Mouse (Mus musculus) hindbrain, embryonic 10.5 days (tissue): ENCODE results near the gene Cinp. TPM values are rescaled to one million over a fixed set of nuclear protein-coding genes. Genes with fewer than 3 reads are reported as not detected.

Experiments used
- DNase-seq: peaks from one replicate; pipeline ENCODE4 v3.0.0-alpha.2; 2017; ENCODE audit warnings: low spot score
- H3K27ac ChIP-seq: fragments of 300-500 bp; sonication (generic); 2 replicates; pipeline ENCODE4 v1.5.1; 2016; ENCODE audit warnings: mild to moderate bottlenecking, moderate library complexity
- H3K27me3 ChIP-seq: fragments of 300-500 bp; sonication (generic); 2 replicates; pipeline ENCODE4 v1.6.1; 2016; ENCODE audit warnings: mild to moderate bottlenecking; ENCODE audit not compliant: poor library complexity, insufficient read depth, severe bottlenecking
- H3K36me3 ChIP-seq: fragments of 300-500 bp; sonication (generic); 2 replicates; pipeline ENCODE4 v1.6.1; 2016; ENCODE audit warnings: mild to moderate bottlenecking, moderate library complexity
- H3K4me1 ChIP-seq: fragments of 300-500 bp; sonication (generic); replicated peaks from 2 replicates; pipeline ENCODE4 v1.6.1; 2016; ENCODE audit warnings: mild to moderate bottlenecking
- H3K4me3 ChIP-seq: fragments of 300-500 bp; sonication (generic); 2 replicates; pipeline ENCODE4 v1.5.1; 2016; ENCODE audit warnings: mild to moderate bottlenecking, moderate library complexity
- H3K9me3 ChIP-seq: fragments of 300-500 bp; sonication (generic); 2 replicates; pipeline ENCODE4 v1.6.1; 2016; ENCODE audit warnings: mild to moderate bottlenecking, moderate library complexity
- WGBS: fragments of 180-500 bp; shearing (Covaris S2); methylation state at CpG from one replicate; pipeline ENCODE4 v1.1.7; 2016; 5-methylcytosine and 5-hydroxymethylcytosine counted together
- polyA plus RNA-seq: library from polyadenylated mRNA; unstranded; fragments of >200 nt; fragmentation: Nextera tagmentation; extraction: Ambion mirVana; gene quantifications from 2 replicates; pipeline ENCODE4 v1.2.1, GENCODE M21; 2016

Gene Cinp
- polyA plus RNA-seq, 1 experiment from 2014 or later: 82.0 TPM

GRCm38 (mm10) chr12:110840348-110841198, 48.4 kb downstream of the Cinp start, which contains the start of gene Mok:
Gene Mok (minus strand): TSS chr12:110840939.
- H3K36me3 ChIP-seq: no peaks in the 10 kb centered on the region
- H3K9me3 ChIP-seq: no peaks in the 10 kb centered on the region
- peaks cover 55% of the 10 kb centered on the region for H3K4me1 ChIP-seq
- peak; percentile 96 for DNase-seq
- peak within 1 kb of the TSS; percentile 82 for H3K4me3 ChIP-seq
- under 1% methylated on average over 71 of the region's 71 CpGs for WGBS
- H3K27me3 ChIP-seq: peaks cover 10% of the 10 kb centered on the region; the same call in 1 of the 2 replicates
- H3K27ac ChIP-seq: peak within 1 kb of the TSS; percentile 85

GRCm38 (mm10) chr12:110837850-110838249, 51.1 kb downstream of the Cinp start:
- Histone ChIP-seq H3K9me3 (no peaks in the 10 kb centered on the region), H3K27ac (no peak overlapping the region)

GRCm38 (mm10) chr12:110837192-110837841, 51.6 kb downstream of the Cinp start:
- no peak for DNase-seq
- 40% methylated on average over 5 of the region's 5 CpGs for WGBS
- peak overlapping the region; percentile 28 for H3K4me3 ChIP-seq

More at GRCm38 (mm10) chr12:110837850-110838249, 51.1 kb downstream of the Cinp start:
- 88% methylated on average over 8 of the region's 8 CpGs for WGBS
- no peak overlapping the region for H3K4me3 ChIP-seq
- peaks cover 43% of the 10 kb centered on the region for H3K4me1 ChIP-seq
- H3K36me3 ChIP-seq: no peaks in the 10 kb centered on the region
- no peak for DNase-seq
- H3K27me3 ChIP-seq: no peaks in the 10 kb centered on the region

GRCm38 (mm10) chr12:110836729-110837128, 52.2 kb downstream of the Cinp start:
- Histone ChIP-seq H3K36me3 (0 out of 2 replicates have a peak, but pooled peaks cover under 1% of the 10 kb centered on the region), H3K27ac (peak overlapping the region; percentile 77), H3K4me3 (peak overlapping the region; percentile 28; the same call in 1 of the 2 replicates), H3K9me3 (no peaks in the 10 kb centered on the region), H3K4me1 (peaks cover 42% of the 10 kb centered on the region), H3K27me3 (no peaks in the 10 kb centered on the region)
- DNase-seq: no peak
- WGBS: 48% methylated on average over 6 of the region's 6 CpGs

More at GRCm38 (mm10) chr12:110837192-110837841, 51.6 kb downstream of the Cinp start:
- no peaks in the 10 kb centered on the region for H3K27me3 ChIP-seq
- H3K9me3 ChIP-seq: no peaks in the 10 kb centered on the region
- H3K4me1 ChIP-seq: peaks cover 43% of the 10 kb centered on the region
- no peaks in the 10 kb centered on the region for H3K36me3 ChIP-seq
- peak overlapping the region; percentile 77 for H3K27ac ChIP-seq

- Histone ChIP-seq H3K27ac (no peak overlapping the region), H3K27me3 (no peaks in the 10 kb centered on the region), H3K4me1 (peaks cover 32% of the 10 kb centered on the region), H3K36me3 (peaks cover 10% of the 10 kb centered on the region), H3K9me3 (no peaks in the 10 kb centered on the region), H3K4me3 (no peak overlapping the region)
- no peak for DNase-seq
- WGBS: 95% methylated on average over 3 of the region's 3 CpGs
These were observed 53.8 kb downstream of the Cinp start for GRCm38 (mm10) chr12:110835182-110835581.

- Histone ChIP-seq H3K27ac (no peak overlapping the region), H3K4me3 (no peak overlapping the region), H3K9me3 (no peaks in the 10 kb centered on the region), H3K27me3 (no peaks in the 10 kb centered on the region), H3K4me1 (peaks cover 6% of the 10 kb centered on the region; the same call in 1 of the 2 replicates), H3K36me3 (peaks cover 10% of the 10 kb centered on the region)
- DNase-seq: no peak
- WGBS: 81% methylated on average over 11 of the region's 11 CpGs
These were observed 58.5 kb downstream of the Cinp start for GRCm38 (mm10) chr12:110830293-110831024.

GRCm38 (mm10) chr12:110828908-110829307, 60.0 kb downstream of the Cinp start:
- peaks cover 10% of the 10 kb centered on the region for H3K36me3 ChIP-seq
- no peak overlapping the region for H3K4me3 ChIP-seq
- no peak overlapping the region for H3K27ac ChIP-seq
- no peak for DNase-seq
- no peaks in the 10 kb centered on the region for H3K27me3 ChIP-seq
- H3K9me3 ChIP-seq: no peaks in the 10 kb centered on the region
- H3K4me1 ChIP-seq: no peaks in the 10 kb centered on the region
- WGBS: 94% methylated on average over 4 of the region's 4 CpGs

Other genes with a start within 250 kb of the Cinp start
- 0.34 TPM in 1 of 2 replicates, not detected in the other for gene 1700001K19Rik, start 206.5 kb downstream of the Cinp start, polyA plus RNA-seq
- 893 and 1,134 TPM in 2 replicates for gene Hsp90aa1, start 186.4 kb downstream of the Cinp start, polyA plus RNA-seq
- gene Wdr20, start 151.2 kb downstream of the Cinp start, polyA plus RNA-seq: 23.3 and 24.4 TPM in 2 replicates
- 10.5 and 14.2 TPM in 2 replicates for gene Mok, start 48.2 kb downstream of the Cinp start, polyA plus RNA-seq
- gene Zfp839, start 38.9 kb downstream of the Cinp start, polyA plus RNA-seq: 4.2 and 5.1 TPM in 2 replicates
- gene Tecpr2, start 119 bp upstream of the Cinp start, polyA plus RNA-seq: 6.5 and 7.0 TPM in 2 replicates
- 16.2 and 16.6 TPM in 2 replicates for gene Ankrd9, start 89.9 kb upstream of the Cinp start, polyA plus RNA-seq
- 5.0 and 6.6 TPM in 2 replicates for gene Rcor1, start 150.2 kb upstream of the Cinp start, polyA plus RNA-seq